Mouse (Mus musculus): ENCODE data around the gene Dxo. TPM values are rescaled to one million over a fixed set of nuclear protein-coding genes. Genes with fewer than 3 reads are reported as not detected.
"Not testable (repeated sequence)": the region's sequence is repeated elsewhere in the genome, so short reads cannot be mapped to it uniquely, and the experiment has no call there.

Dxo gene
- polyA plus RNA-seq (2014; fragmentation: Nextera tagmentation; extraction: Ambion mirVana) = 55.7 and 66.4 TPM in 2 replicates

DNA sequence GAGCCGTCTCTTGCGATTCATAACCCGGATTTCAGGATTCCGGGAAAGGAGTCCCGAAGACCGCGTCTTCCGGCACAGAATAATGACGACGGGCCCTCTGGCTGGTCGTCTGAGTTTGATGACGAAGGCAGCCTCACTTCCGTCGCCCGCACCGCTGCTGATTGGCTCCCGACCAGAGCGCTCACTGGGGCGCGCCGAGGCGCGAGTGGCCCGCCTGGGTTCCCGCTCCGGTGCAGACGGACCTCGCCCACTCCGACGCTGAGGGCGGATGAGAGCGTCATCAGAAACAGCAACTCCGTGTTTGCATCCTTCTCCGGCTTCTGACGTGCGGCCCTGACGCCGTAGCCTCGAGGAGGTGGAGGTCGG is at the start of gene Dxo, which contains the start of gene Stk19:
Gene Dxo, plus strand, starts transcription at position 164 of the 366 bp plus-strand sequence.
Gene Stk19, minus strand, starts transcription at position 90 of the 366 bp plus-strand sequence.
- Histone ChIP-seq H3K9ac (ENCODE audit: low read depth, low read length) (peak within 1 kb of the TSS; percentile 61), H3K27ac (ENCODE audit: low read depth, low read length) (peak within 1 kb of the TSS; percentile 20; the same call in 1 of the 2 replicates), H3K4me1 (ENCODE audit: control insufficient read depth, insufficient read depth, low read length) (peaks cover 16% of the 10 kb centered on the region), H3K9me3 (ENCODE audit: control insufficient read depth, low read length) (no peaks in the 10 kb centered on the region), H3K36me3 (ENCODE audit: control insufficient read depth, insufficient read depth, low read length) (peaks cover 32% of the 10 kb centered on the region), H3K27me3 (ENCODE audit: control insufficient read depth, insufficient read depth, low read length) (no peaks in the 10 kb centered on the region), H3K4me2 (replicated peaks; ENCODE audit: low read depth, low read length) (peak within 1 kb of the TSS; percentile 96), H3K4me3 (ENCODE audit: low read length) (peak within 1 kb of the TSS; percentile 88)
- peak; percentile 94 for ATAC-seq (ENCODE audit: low FRiP score, low TSS enrichment)
- WGBS = under 1% methylated on average over 40 of the region's 40 CpGs

DNA sequence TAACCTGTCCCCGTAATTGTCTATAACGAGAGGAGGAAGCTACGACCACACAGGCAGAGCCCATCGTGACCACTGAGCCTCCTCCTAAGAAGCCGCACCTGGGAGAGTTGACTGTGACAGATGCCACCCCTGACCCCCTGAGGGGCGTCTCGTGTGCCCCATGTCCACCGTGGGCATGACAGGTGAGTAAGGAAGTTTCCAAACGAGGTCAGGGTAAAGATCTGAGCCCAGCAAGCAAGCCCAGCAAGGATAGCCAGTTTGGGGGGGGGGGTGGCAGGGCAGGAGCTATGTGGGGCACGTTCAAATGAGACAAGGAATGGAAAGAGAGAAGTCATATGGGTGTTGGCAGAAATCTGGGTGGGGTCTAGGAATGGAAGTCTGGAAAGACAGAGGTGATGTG is 41.8 kb upstream of the Dxo start:
- no peaks in the 10 kb centered on the region for H3K4me1 ChIP-seq (ENCODE audit: control insufficient read depth, insufficient read depth, low read length)
- no peaks in the 10 kb centered on the region for H3K9me3 ChIP-seq (ENCODE audit: control insufficient read depth, low read length)
- H3K27ac ChIP-seq (ENCODE audit: low read depth, low read length) = no peak overlapping the region
- ATAC-seq (ENCODE audit: low FRiP score, low TSS enrichment) = no peak
- no peaks in the 10 kb centered on the region for H3K27me3 ChIP-seq (ENCODE audit: control insufficient read depth, insufficient read depth, low read length)
- no peak overlapping the region for H3K4me2 ChIP-seq (replicated peaks; ENCODE audit: low read depth, low read length)
- no peak overlapping the region for H3K9ac ChIP-seq (ENCODE audit: low read depth, low read length)
- no peaks in the 10 kb centered on the region for H3K36me3 ChIP-seq (ENCODE audit: control insufficient read depth, insufficient read depth, low read length)
- WGBS = 86% methylated on average over 10 of the region's 10 CpGs
- H3K4me3 ChIP-seq (ENCODE audit: low read length) = no peak overlapping the region

DNA sequence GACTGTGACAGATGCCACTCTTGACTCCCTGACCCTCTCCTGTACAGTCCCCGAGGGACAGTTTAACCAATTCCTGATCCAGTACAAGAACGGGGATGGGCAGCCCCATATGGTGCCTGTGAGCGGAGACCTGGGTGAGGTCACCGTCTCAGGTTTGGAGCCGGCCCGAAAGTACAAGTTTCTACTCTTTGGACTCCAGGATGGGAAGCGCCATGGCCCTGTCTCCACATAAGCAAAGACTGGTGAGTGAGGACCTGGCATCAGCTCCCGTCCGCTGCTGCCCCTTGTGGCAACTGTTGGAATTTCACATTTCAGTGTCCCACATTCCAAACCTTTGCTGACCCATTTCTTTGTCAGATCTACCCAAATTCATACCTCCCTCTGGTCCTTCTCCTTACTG is 41.2 kb upstream of the Dxo start:
- WGBS = 66% methylated on average over 9 of the region's 9 CpGs
- Histone ChIP-seq H3K27me3 (ENCODE audit: control insufficient read depth, insufficient read depth, low read length) (no peaks in the 10 kb centered on the region), H3K4me3 (ENCODE audit: low read length) (no peak overlapping the region), H3K9me3 (ENCODE audit: control insufficient read depth, low read length) (no peaks in the 10 kb centered on the region), H3K4me2 (replicated peaks; ENCODE audit: low read depth, low read length) (no peak overlapping the region), H3K36me3 (ENCODE audit: control insufficient read depth, insufficient read depth, low read length) (no peaks in the 10 kb centered on the region), H3K4me1 (ENCODE audit: control insufficient read depth, insufficient read depth, low read length) (no peaks in the 10 kb centered on the region), H3K9ac (ENCODE audit: low read depth, low read length) (no peak overlapping the region), H3K27ac (ENCODE audit: low read depth, low read length) (no peak overlapping the region)
- ATAC-seq (ENCODE audit: low FRiP score, low TSS enrichment) = no peak

GRCm38 (mm10) chr17:34796311-34797140 is 40.3 kb upstream of the Dxo start:
- H3K27ac ChIP-seq (ENCODE audit: low read depth, low read length) = no peak overlapping the region
- H3K36me3 ChIP-seq (ENCODE audit: control insufficient read depth, insufficient read depth, low read length) = no peaks in the 10 kb centered on the region
- no peak overlapping the region for H3K9ac ChIP-seq (ENCODE audit: low read depth, low read length)
- no peak overlapping the region for H3K4me3 ChIP-seq (ENCODE audit: low read length)
- H3K4me1 ChIP-seq (ENCODE audit: control insufficient read depth, insufficient read depth, low read length) = no peaks in the 10 kb centered on the region
- ATAC-seq (ENCODE audit: low FRiP score, low TSS enrichment) = no peak
- H3K9me3 ChIP-seq (ENCODE audit: control insufficient read depth, low read length) = no peaks in the 10 kb centered on the region
- 88% methylated on average over 8 of the region's 8 CpGs for WGBS
- H3K27me3 ChIP-seq (ENCODE audit: control insufficient read depth, insufficient read depth, low read length) = no peaks in the 10 kb centered on the region
- H3K4me2 ChIP-seq (replicated peaks; ENCODE audit: low read depth, low read length) = no peak overlapping the region

DNA sequence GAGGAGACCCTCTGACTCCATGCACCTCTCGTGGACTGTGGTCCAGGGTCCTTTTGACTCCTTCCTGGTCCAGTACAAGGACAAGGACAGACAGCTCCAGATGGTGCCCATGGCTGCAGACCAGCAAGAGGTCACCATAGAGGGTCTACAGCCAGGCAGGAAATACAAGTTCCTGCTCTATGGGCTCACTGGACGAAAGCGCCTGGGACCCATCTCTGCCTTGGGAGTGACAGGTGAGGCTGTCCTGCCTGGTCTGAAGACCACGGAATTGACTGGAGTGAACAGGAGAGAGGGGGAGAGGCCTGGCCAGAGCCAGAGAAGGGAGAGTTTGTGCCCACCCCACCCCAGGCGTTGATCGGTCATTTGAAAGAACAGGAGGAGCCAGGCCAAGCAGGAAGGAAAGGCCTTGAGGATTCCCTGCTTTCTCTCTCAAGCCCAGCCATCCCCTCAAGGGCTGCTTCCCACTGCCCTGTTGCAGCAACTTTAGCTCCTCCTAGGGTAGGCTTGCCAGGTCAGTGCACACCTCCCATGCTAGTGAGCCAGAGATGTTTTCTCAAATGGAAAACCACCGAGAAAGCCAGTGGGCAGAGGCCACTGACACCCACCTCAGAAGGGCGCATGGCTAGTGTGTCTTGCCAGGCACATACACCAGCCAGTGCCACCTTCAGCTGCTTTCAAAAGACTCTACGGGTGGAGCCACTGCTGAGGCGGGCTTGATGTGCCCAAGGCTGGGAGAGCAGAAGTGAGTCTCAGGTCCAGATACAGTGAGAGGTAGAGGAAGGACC is 39.4 kb upstream of the Dxo start:
- H3K36me3 ChIP-seq (ENCODE audit: control insufficient read depth, insufficient read depth, low read length); H3K27me3 ChIP-seq (ENCODE audit: control insufficient read depth, insufficient read depth, low read length); H3K4me3 ChIP-seq (ENCODE audit: low read length); H3K27ac ChIP-seq (ENCODE audit: low read depth, low read length); H3K9me3 ChIP-seq (ENCODE audit: control insufficient read depth, low read length); H3K9ac ChIP-seq (ENCODE audit: low read depth, low read length); H3K4me1 ChIP-seq (ENCODE audit: control insufficient read depth, insufficient read depth, low read length); H3K4me2 ChIP-seq (replicated peaks; ENCODE audit: low read depth, low read length); ATAC-seq (ENCODE audit: low FRiP score, low TSS enrichment): not testable (repeated sequence)
- WGBS = 85% methylated on average over 10 of the region's 10 CpGs

DNA sequence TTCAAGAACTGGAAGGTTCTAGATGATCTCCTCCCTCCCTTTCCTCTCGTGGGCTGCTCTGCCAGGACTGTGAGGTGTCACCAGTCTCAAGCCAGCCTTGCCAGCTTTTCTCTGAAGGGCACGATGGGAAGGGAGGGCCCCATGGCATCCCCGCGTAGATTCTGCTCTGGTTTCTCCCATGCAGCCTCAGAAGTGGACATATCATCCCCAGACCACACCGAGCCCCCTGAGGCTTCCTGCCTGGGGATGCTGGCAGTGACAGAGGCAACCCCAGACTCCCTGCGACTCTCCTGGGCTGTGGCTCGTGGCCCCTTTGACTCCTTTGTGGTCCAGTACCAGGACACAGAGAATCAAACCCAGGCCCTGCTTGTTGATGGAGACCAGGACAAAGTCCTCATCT is 38.7 kb upstream of the Dxo start:
- not testable (repeated sequence) for H3K4me3 ChIP-seq (ENCODE audit: low read length); H3K4me1 ChIP-seq (ENCODE audit: control insufficient read depth, insufficient read depth, low read length); H3K27ac ChIP-seq (ENCODE audit: low read depth, low read length); H3K36me3 ChIP-seq (ENCODE audit: control insufficient read depth, insufficient read depth, low read length); ATAC-seq (ENCODE audit: low FRiP score, low TSS enrichment); H3K9me3 ChIP-seq (ENCODE audit: control insufficient read depth, low read length); H3K27me3 ChIP-seq (ENCODE audit: control insufficient read depth, insufficient read depth, low read length); H3K4me2 ChIP-seq (replicated peaks; ENCODE audit: low read depth, low read length); H3K9ac ChIP-seq (ENCODE audit: low read depth, low read length)
- 91% methylated on average over 6 of the region's 7 CpGs for WGBS

GRCm38 (mm10) chr17:34798866-34799530 is 37.8 kb upstream of the Dxo start:
- Histone ChIP-seq H3K27me3 (ENCODE audit: control insufficient read depth, insufficient read depth, low read length) (no peaks in the 10 kb centered on the region), H3K4me2 (replicated peaks; ENCODE audit: low read depth, low read length) (no peak overlapping the region), H3K36me3 (ENCODE audit: control insufficient read depth, insufficient read depth, low read length) (no peaks in the 10 kb centered on the region), H3K9me3 (ENCODE audit: control insufficient read depth, low read length) (no peaks in the 10 kb centered on the region), H3K9ac (ENCODE audit: low read depth, low read length) (no peak overlapping the region), H3K4me3 (ENCODE audit: low read length) (no peak overlapping the region), H3K4me1 (ENCODE audit: control insufficient read depth, insufficient read depth, low read length) (no peaks in the 10 kb centered on the region), H3K27ac (ENCODE audit: low read depth, low read length) (no peak overlapping the region)
- 92% methylated on average over 14 of the region's 17 CpGs for WGBS
- ATAC-seq (ENCODE audit: low FRiP score, low TSS enrichment) = no peak

GRCm38 (mm10) chr17:34799531-34799925 is 37.3 kb upstream of the Dxo start:
- H3K4me2 ChIP-seq (replicated peaks; ENCODE audit: low read depth, low read length) = no peak overlapping the region
- no peak for ATAC-seq (ENCODE audit: low FRiP score, low TSS enrichment)
- H3K9ac ChIP-seq (ENCODE audit: low read depth, low read length) = no peak overlapping the region
- no peaks in the 10 kb centered on the region for H3K9me3 ChIP-seq (ENCODE audit: control insufficient read depth, low read length)
- H3K27ac ChIP-seq (ENCODE audit: low read depth, low read length) = no peak overlapping the region
- 94% methylated on average over 4 of the region's 4 CpGs for WGBS
- no peak overlapping the region for H3K4me3 ChIP-seq (ENCODE audit: low read length)
- no peaks in the 10 kb centered on the region for H3K36me3 ChIP-seq (ENCODE audit: control insufficient read depth, insufficient read depth, low read length)
- H3K27me3 ChIP-seq (ENCODE audit: control insufficient read depth, insufficient read depth, low read length) = no peaks in the 10 kb centered on the region
- H3K4me1 ChIP-seq (ENCODE audit: control insufficient read depth, insufficient read depth, low read length) = no peaks in the 10 kb centered on the region
